Mouse (Mus musculus): ENCODE measurements around the gene Daam2. TPM values are rescaled to one million over a fixed set of nuclear protein-coding genes. Genes with fewer than 3 reads are reported as not detected.

Gene Daam2
- total RNA-seq, 1 experiment from 2014 or later, result 27.4 TPM

GRCm38 (mm10) chr17:49431176-49431575 lies 133.0 kb downstream of the Daam2 start:
- no peak for DNase-seq

GRCm38 (mm10) chr17:49430136-49430535 lies 134.0 kb downstream of the Daam2 start:
- no peak for DNase-seq

GRCm38 (mm10) chr17:49429471-49430129 lies 134.5 kb downstream of the Daam2 start:
- DNase-seq, result no peak

GRCm38 (mm10) chr17:49428751-49429415 lies 135.3 kb downstream of the Daam2 start:
- peak; percentile 40 for DNase-seq

GRCm38 (mm10) chr17:49428239-49428688 lies 135.9 kb downstream of the Daam2 start, which contains the start of gene Mocs1:
Gene Mocs1, plus strand, starts transcription at chr17:49428362.
- DNase-seq, result peak; percentile 97

GRCm38 (mm10) chr17:49427631-49428238 lies 136.4 kb downstream of the Daam2 start:
- DNase-seq, result no peak

- DNase-seq, result no peak
Observed at GRCm38 (mm10) chr17:49423872-49424271, 140.3 kb downstream of the Daam2 start.

GRCm38 (mm10) chr17:49423067-49423325 lies 141.1 kb downstream of the Daam2 start:
- DNase-seq, result no peak

- DNase-seq, result no peak
Observed at GRCm38 (mm10) chr17:49422286-49423066, 141.7 kb downstream of the Daam2 start.

GRCm38 (mm10) chr17:49419813-49420212 lies 144.3 kb downstream of the Daam2 start:
- DNase-seq, result no peak

- DNase-seq, result no peak
Observed at GRCm38 (mm10) chr17:49416228-49416627, 147.9 kb downstream of the Daam2 start.

- DNase-seq, result no peak
Observed at GRCm38 (mm10) chr17:49413554-49413953, 150.6 kb downstream of the Daam2 start.

- no peak for DNase-seq
Observed at GRCm38 (mm10) chr17:49412974-49413373, 151.2 kb downstream of the Daam2 start.

Other genes starting within 250 kb of the Daam2 start
- 31.2 and 43.0 TPM in 2 replicates for gene Mocs1, start 136.0 kb downstream of the Daam2 start, total RNA-seq (2021)
- gene Kif6, start 50.8 kb upstream of the Daam2 start, total RNA-seq (2021), result 0.26 and 1.1 TPM in 2 replicates